Mouse (Mus musculus) left cerebral cortex, adult 8-10 months (tissue): ENCODE data around the gene Gm20388. TPM values are rescaled to one million over a fixed set of nuclear protein-coding genes. Genes with fewer than 3 reads are reported as not detected.
"Not testable (repeated sequence)": the region's sequence is repeated elsewhere in the genome, so short reads cannot be mapped to it uniquely, and the experiment has no call there.

Experiments
- DNase-seq, 2 experiments: peaks; one replicate each; pipeline ENCODE4 v3.0.0; 2022; ENCODE audit warnings: low spot score in 2 of 2
- total RNA-seq, 4 experiments: library from RNA; stranded (reverse); gene quantifications; 2 replicates each; pipeline ENCODE4 v1.2.4; 2022

Gm20388 gene
- total RNA-seq, 4 experiments from 2014 or later: 10.4 to 20.8 (median 16.4) TPM

DNA sequence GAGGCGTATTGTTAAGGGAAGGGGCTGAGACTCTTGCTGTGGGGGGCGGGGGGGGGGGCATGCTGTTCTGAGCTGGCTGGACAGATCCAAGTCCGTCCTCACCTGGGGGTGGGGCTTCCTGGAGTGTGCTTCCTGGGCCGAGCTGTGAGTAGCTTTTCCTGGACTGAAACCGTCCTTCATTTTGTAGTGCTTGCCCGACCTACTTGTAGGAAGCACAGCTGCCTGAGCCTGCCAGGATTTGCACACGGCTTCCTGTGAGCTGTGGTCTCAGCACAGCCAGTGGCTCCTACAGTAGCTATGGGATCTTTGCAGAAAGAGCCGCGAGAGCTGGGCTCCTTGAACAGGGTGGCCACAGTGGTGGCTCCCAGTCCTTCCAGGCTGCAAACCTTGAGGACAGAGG, 1683.3 kb downstream of the Gm20388 start:
- no peak for DNase-seq

DNA sequence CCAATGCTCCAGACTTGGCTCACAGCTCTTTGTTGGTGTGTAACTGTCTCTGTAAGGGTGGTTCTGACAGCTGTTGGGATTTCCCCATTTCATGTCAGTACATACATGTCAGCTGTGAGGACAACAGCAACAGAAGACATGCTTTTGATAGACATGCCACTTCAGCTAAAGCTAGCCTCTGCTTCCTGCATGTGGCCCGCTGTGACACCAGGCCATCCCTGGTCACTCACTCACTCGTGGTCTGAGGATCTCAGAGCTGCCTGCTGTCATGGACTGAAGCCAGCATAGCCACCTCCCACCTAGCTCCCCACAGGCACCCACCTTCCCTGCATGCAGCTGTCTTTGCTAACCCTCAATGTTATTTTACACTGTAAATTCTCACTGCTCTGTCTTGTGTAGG, 1686.9 kb downstream of the Gm20388 start:
- not testable (repeated sequence) for DNase-seq

DNA sequence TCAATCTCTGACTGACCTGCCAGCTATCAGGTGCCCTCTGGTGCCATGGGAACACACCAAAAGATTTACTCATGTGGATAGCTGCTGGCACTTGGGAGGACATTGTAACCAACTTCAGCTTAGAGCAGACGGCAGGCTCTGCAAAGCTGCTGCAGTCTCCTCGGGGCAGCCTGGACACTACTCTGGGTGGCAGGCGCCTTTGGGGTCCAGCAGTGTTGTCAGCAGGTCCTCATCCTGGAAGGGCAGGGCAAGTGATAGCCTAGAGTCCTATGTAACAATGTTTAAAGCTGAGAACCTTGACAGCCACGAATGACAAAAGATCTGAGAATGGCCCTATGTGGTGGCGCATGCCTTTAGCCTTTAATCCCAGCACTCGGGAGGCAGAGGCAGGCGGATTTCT, 1687.5 kb downstream of the Gm20388 start:
- no peak for DNase-seq

DNA sequence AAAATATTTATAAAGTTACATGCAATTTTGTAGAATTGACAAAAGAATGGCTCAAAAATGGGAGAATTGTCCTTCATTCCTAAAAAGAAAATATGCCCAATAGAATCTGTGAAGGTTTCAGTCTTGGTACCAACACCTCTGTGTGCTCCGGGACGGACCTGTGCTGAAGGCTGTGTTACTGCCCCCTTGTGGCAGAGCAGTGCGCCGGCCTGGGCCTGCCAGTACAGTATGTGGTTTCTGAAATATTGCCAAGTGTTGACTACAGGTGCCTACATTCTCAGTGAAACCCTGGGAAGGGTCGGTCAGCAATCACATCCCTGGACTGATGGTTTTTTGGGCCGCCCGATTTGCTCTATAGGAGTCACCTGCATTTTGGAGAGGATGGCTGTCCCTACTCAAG, 1688.3 kb downstream of the Gm20388 start:
- no peak for DNase-seq

DNA sequence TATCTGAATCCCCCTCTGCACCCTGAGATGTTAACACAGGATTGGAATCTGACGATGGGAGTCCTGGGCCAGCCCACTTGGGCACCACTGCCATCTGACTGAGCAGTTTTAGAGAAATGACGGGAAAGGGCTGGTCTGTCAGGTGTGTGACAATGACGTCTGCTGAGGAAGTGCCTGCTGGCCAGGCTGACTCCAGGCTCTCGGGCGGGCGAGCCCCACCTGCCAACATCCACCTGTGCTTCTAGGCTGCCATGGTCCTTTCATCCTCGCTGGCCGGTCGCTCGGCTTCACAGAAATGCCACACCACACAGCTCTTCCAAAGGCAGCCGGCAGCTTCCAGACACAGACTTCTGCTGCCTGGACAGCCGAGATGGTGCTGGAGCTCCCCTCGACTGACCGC, 1689.2 kb downstream of the Gm20388 start:
- DNase-seq: no peak

DNA sequence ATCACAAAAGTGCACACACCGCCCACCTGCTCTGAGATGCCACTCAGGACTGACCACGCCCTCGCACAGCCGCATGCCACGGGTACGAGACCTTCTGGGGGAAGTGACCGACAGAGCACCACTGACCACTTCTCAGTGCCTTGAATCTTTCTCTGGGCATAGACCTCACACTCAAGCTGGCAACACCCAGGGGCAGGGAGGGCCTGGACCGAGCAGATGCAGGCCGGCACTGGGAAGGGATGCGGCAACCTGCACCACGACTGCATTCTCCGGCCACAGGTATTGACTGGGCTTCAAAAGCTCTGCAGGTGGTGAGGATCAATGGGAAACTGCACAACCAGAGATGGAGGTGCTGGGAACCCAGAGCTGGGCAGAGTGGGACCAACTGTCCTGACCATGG, 1691.8 kb downstream of the Gm20388 start:
- no peak for DNase-seq

DNA sequence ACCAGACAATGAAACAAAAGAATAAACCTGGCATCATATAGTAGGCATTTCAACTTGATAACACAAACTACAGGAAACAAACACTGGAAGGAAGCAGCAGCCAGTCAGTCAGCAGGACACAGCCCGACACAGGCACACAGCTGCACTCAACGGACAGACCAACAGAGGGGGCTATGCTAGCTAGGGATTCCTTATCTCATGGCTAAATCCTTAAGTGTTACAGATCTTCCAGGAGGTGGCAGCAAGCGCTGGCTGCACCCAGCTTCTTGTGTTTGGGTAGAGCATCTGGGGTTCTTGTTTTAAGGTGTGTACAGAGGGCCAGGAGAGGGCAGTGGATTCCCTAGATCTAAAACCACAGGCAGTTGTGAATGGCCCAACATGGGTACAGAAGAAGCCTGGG, 1692.2 kb downstream of the Gm20388 start:
- DNase-seq: peak in 1 of 2 experiments; percentile 78

DNA sequence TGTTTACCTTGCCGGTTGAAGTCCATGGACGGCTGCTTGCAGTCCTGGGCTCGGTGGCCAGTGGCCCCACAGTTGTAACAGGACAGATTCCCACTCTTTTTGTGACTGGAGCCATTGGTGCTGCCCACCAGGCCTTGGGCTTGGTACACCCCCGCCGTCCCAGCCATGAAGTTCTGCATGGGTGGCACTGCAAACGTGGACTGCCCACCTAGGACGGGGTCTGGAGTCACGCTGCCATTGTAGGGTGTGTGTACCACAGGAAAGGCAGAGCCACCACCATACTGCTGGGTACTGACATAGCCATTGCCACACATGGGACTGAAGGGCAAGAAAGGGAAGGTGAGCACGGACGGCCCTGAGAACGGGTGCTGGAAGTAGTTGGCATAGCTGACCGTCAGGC, 1693.2 kb downstream of the Gm20388 start:
- DNase-seq: no peak

DNA sequence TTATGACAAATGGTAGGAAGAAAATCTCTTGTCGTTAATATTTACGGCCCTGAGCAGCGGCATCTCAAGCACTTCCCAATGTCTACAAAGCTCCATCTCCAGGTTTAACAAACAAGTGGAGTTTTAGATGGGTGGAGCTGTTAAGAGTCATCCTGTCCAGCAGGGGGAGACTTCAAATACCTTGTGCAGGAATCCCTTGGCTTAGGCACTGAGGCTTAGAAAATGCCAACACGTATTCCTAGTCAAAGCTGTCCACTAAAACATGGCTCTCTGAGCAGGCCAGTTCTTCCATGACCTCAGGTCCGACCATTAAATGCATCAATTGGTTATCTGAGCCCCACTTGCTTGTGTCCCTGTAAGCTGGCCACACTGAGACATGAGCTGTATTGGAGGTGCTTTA, 1697.0 kb downstream of the Gm20388 start:
- no peak for DNase-seq

DNA sequence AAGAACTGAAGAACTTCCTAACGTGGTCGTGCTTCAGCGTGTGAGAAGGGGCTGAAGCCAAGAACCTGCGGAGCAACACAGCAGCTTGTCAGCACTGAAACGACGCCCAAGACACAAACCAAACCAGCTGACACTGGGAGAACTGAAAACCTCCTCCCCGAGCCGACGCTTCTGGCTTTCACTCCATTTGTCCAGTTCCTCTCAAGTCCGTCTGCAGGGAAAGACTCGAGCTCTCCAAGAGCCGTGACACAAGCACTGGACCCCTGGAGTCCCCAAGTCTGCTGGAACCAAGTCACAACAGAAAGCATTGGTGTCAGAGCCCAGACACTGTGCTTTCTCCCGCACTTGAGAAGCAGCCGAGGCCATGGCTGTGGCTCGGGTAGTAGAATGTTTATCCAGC, 1698.6 kb downstream of the Gm20388 start:
- no peak for DNase-seq

DNA sequence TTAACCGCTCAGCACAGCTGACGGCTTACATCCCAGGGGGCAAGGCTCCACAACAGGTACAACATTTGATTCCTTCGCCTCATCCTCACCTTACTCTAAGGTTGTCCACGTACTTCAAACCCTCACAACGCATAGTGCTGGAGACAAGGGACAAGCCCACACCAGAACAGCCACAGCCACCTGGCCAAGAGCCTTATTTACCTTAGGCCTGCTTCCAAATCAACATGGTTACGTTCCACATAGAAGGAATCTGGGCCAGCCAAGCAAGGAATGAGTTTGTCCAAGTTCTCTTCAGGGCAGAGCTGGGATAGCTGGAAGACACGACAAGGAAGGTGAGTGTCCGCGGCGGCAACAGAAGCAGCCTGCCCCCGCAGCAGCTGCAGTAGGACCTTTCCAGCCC, 1699.3 kb downstream of the Gm20388 start:
- DNase-seq: no peak

DNA sequence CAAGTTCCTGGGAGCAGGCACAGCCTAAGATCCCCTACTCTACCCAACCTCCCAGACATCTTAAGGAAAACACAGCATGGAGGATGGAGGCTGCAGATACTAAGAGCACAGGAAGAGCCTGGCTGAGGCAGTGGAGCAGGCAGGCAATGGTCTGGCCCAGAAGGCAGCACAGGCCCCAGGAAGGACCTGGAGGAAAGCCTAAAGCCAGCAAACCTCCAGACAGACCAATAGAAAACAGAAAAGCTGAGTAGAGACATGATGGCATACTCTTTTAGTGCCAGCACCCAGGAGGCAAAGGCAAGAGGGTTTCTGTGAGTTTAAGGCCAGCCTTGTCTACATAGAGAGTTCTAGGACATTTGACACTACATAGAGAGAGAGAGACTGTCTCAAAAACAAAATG, 1702.8 kb downstream of the Gm20388 start:
- DNase-seq: no peak

DNA sequence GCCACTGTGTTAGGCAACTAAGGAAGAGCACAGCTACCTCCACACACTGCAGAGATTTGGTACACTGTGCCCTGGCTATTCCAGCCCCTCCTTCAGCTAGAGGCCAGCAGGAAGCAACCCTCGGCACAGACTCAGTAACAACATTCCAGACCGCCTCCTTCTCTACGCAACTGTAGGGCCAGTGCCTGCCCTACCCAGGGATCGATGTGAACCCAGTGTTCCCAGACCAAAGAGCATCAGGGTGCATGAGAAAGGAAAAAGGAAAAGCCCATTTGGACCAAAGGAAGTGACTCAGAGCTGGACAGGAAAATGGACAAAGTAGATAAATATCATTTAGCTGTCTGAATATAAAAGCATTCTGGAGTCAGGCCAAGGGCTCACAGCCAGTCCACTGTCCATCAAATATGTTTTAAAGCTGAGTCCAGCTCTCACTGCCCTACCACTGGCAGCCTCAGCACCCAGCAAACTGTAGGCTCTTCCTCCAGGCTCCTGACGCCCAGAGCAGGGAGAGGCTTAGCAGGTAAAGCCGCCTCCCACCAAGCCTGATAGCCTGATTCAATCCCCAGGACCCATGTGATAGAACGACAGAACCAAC, 1708.9 kb downstream of the Gm20388 start:
- no peak for DNase-seq

DNA sequence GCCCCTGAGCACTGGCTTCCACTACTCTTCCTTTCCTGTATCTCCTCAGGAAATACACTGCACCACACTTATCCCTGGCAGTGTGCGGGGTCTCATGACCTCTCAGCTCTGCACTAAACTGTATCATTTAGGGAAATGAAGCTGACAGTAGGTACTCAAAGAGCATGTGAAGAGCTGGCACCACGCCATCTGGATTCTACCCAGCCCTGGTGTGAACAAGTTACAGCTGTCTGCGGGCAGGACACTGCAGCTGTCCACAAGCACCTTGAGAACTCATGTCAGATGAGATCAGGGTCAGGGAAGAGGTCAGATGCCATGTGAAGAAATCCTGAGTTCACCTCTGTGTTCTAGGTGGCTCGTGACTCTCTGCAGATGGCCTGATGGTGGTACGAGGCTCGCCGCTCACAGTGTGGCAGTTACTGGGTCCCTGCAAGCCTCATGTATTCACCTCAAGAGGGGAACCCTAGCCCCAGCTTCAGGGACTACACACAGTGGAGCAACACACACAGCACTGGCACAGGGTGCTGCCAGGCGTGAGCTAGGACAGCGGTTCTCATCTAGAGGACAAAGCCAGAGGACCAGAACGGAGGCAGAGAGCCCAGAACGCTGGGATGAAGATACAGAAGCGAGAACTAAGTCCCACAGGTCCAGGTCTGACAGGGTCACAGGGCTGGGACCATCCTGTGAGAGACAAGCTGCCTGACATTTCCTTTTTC, 1710.3 kb downstream of the Gm20388 start:
- no peak for DNase-seq

DNA sequence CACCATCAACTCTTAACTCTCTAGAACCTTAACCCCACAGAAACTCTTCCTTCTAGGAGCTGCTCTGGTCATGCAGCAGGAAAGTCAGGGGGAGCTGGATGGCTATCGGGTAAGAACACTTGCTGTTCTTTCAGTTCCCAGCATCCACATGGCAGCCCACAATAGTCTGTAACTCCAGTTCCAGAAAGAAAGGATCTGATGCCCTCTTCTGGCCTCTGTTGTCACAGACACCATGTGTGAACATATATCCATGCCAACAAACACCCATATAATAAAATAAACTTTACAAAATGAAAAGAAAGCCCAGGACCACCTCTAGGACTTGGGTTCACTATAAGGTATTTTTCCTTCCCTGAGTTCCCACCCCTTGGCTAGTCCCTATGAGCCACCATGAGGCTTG, 1711.2 kb downstream of the Gm20388 start:
- DNase-seq: no peak

DNA sequence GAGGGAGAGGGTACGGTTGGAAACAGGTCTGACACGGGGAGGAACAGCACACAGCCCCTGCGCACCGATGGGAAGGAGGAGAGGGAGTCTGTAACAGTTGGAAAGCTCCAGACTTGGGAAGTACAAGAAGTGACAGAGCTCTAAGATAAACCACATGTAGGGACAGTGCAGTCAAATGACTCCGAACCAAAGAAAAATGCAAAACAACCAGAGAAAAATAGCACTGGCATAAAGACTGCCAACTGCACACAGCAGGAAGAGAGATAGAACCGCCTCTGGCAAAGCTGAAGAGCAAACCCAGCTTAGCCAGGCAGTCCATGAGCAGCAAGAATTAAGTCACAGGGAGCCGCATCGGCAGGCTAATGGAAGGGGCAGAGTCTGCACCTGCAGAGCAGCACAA, 1712.4 kb downstream of the Gm20388 start:
- no peak for DNase-seq

DNA sequence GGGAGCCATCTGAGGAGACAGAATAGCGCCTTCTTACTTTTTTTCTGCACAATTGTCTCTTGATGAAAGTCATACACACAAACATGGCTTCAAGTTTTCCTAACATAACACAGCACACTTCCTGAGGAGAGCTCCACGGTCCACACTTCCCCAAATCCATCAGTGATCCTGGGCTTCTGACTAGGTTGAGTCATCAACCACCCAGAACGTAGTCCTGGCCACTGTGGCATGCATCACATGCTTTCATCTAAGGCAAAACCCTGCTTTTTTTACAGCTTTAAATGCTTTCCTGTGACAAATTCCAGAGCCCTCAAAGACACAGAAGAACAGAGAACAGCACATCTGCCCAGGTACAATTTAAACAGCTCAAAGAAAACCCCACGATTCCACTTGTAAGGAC, 1718.0 kb downstream of the Gm20388 start:
- no peak for DNase-seq

DNA sequence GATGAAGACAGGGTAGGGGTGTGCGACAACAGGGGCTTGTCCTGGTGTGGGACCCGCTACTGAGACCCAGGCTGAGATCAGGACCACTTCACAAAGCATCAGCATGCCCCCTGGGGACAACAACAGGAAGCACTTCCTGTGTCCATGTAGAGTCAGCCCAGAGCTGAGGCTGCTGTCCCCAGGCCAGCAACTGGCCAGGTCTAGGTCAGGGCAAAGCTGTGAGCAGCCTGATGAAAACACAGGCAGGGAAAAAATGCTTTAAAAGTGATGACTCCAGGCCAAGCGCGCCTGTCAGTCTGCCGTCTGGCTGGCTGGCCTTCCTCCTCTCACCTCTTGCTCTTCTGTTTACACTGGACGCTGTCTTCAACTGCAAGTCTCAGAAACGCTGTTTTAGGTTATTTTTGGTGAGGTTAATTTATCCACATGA, 1721.0 kb downstream of the Gm20388 start:
- no peak for DNase-seq

DNA sequence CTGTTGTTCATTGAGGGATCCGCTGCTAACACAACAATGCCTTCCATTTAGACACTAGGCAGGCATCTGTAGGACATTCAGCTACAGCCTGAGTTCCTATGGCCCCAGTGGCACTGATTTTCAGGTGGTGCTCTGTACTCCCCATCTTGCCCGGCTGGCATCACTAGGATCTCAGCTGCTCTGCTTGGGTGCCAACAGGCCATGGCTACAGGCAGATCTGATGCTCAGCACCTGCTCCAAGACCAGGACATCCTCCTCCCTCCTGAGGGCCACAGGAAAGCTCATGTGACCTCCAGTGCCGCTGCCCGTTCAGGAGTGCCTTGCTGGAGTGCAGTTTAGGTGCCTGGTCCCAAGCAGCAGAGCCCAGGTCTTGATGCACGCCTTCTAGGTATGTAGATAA, 1721.8 kb downstream of the Gm20388 start:
- DNase-seq: no peak

DNA sequence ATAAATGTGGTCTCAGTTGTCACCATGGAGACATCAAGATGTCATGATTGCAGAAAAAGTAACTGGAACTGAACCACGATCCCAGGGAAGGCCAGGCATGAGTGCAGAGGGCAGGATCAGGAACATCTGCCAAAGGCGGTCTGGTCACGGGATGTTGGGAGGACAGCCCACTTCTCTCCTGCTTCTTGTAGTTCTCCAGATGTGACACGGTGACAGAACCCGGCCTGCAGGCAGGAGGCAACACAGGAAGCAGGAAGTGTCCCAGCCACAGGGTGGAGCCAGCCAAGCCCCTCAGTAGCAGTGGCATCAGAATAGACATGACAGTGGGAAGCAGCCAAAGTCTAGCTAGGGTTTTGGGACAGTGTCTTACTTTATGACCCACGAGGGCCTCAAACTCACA, 1724.9 kb downstream of the Gm20388 start:
- DNase-seq: no peak

DNA sequence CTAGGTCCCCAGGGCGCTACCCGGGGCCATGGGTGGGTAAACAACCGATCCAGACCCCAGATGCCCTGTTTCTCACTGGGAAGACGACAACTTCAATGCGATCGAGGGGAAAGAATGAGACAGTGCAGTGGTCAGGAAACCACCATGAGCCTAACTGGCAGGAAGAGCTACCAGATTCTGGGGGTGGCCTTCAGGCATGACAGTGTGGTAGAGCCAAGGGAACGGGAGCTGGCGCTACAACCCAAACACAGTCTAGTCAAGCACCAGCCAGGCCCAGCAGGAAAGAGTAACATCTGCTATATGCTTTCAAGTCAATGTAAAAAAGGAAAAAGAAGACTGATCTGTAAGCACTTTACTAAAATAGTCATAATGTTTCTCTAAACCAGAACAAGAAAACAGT, 1725.5 kb downstream of the Gm20388 start:
- DNase-seq: no peak

DNA sequence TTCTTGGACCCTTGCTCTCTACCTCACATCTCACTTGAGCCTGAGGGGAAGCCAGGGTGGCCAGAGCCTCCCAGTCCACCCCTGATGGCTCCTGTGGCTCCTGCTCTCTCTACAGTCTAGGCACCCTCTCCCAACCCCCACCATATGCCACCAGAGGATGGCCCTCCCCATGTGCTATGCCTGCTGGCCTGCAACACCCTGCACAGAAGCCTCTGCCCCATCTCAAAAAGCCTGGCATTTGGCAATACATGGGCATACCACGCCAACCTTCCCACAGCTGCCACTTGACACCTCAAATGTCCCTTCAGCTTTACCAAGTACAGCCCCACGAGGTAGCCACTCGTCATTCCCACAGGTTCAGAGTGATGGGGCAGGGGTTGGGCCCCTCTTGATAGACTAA, 1732.2 kb downstream of the Gm20388 start:
- no peak for DNase-seq

DNA sequence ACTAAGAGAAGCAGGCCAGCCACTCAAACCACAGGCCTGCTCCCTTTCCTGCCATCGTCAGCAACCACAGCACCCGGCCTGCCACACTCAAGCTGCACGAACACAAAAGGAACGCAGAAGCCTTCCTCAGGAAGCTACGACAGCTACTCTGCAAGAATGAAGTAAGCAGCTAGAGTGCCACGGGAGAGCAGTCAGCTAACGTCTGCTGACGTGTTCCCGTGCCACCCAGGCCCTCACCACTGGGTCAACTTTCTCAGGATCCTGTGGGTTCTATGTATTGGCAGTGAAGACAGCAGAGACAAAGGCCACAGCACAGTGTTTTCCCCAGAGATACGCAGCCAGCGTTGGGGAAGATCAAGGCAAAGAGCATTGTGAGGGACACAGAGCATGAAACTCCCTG, 1732.7 kb downstream of the Gm20388 start:
- DNase-seq: no peak
